Mouse (Mus musculus): ENCODE measurements around the gene Cux2. TPM values are rescaled to one million over a fixed set of nuclear protein-coding genes. Genes with fewer than 3 reads are reported as not detected.
A peak's percentile ranks its signal among the peaks of the same experiment; 100 is the strongest.

Cux2 gene
- polyA plus RNA-seq, 1 experiment: 6.4 TPM

DNA sequence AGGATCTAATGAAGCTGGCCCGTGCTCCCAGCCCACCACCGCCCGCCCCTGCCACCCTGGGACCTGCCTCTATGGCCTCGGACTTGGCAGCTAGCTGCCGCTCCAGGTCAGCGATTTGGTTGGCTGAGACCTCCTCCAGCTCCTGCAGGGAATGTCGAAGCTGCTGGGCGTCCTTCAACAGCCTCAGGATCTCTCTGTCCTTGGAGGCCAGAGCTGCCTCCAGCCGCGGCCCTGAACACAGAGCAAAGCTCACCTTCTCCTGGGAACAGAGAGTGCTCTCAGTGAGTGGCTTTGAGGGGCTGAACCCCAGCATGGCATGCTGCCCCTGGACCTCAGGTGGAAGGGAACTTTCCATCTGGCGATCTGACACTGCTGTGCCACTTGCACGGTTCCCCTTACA is 173.0 kb downstream of the Cux2 start:
- no peak overlapping the region for H3K4me3 ChIP-seq (replicated peaks; ENCODE audit: extremely low read depth, low read depth, low read length)
- no peaks in the 10 kb centered on the region for H3K4me1 ChIP-seq (ENCODE audit: control insufficient read depth, insufficient read depth, low read length)
- TF ChIP-seq POLR2A (IDR thresholded peaks at IDR 0.05; ENCODE audit: borderline replicate concordance, extremely low read depth, low read depth, low read length) (no peak), CTCF (IDR thresholded peaks at IDR 0.05; ENCODE audit: insufficient read depth, low read length) (no peak)
- 80% methylated on average over 12 of the region's 12 CpGs for WGBS
- DNase-seq: no peak

DNA sequence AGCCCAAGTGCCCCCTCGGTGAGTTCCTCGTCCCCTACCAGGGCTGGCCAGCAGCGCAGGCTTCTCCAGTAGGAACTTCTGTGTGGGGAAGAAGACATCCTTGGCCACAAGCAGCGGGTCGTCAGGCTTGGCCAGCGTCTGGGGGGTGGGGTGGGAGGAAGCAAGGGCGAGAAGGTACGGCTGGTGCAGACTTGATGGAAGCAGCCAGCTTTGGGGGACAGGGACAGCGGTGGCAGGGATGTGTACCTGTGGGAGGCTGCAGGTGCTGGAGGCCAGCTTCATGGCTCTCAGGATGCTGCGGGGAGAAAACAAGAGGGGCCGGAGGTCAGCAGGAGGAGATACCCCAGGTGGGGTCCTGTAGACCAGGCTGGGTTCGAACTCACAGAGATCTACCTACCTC is 174.9 kb downstream of the Cux2 start:
- no peak for TF ChIP-seq POLR2A (IDR thresholded peaks at IDR 0.05; ENCODE audit: borderline replicate concordance, extremely low read depth, low read depth, low read length)
- H3K4me1 ChIP-seq (ENCODE audit: control insufficient read depth, insufficient read depth, low read length): no peaks in the 10 kb centered on the region
- no peak for DNase-seq
- H3K4me3 ChIP-seq (replicated peaks; ENCODE audit: extremely low read depth, low read depth, low read length): no peak overlapping the region
- WGBS: 91% methylated on average over 12 of the region's 12 CpGs

DNA sequence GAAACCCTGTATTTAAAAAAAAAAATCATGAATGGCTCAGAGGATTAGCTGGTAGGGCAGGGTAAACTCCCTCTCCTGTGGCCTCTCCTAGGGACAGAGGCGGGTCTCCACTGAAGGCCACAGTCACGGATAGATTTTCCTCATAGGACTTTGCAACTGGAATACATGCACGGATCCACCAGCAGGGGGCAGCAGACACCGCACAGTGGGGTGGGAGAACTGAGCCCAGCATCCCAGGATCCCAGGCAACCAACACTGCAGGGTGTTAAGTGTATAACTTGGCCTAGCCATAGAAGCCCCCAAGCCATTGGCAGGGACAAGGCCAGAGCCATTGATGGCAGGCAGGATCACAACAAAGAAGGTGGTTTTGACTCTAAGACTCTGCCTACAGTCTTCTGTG is 177.7 kb downstream of the Cux2 start:
- DNase-seq: peak; percentile 82
- WGBS: 18% methylated on average over 4 of the region's 4 CpGs
- Histone ChIP-seq H3K4me3 (replicated peaks; ENCODE audit: extremely low read depth, low read depth, low read length) (no peak overlapping the region), H3K4me1 (ENCODE audit: control insufficient read depth, insufficient read depth, low read length) (no peaks in the 10 kb centered on the region)
- TF ChIP-seq POLR2A (IDR thresholded peaks at IDR 0.05; ENCODE audit: borderline replicate concordance, extremely low read depth, low read depth, low read length) (no peak), CTCF (IDR thresholded peaks at IDR 0.05; ENCODE audit: insufficient read depth, low read length) (peak; percentile 94)

DNA sequence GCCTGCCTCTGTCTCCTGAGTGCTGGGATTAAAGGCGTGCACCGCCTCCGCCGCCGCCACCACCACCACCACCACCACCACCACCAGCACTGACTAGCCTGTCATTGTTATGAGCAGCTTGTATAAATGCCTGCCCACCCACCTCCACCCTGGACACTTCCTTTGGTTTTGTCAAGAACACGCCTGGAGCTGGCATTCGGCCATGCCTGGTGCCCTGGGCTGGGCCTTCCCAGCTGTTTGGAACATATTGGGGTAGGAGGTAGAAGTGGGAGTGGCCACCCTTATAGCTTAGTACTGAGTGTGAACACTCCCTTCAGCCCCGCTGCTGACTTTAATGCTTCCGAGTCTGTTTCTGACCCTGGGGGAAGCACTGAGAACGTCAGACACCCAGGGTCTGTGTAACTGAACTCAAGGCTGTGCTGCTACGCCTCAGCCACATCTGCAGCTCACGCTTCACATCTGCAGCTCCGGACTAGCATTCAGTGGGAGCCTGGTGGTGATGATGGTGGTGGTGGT is 178.3 kb downstream of the Cux2 start:
- 55% methylated on average over 13 of the region's 13 CpGs for WGBS
- Histone ChIP-seq H3K4me1 (ENCODE audit: control insufficient read depth, insufficient read depth, low read length) (no peaks in the 10 kb centered on the region), H3K4me3 (replicated peaks; ENCODE audit: extremely low read depth, low read depth, low read length) (no peak overlapping the region)
- DNase-seq: no peak
- TF ChIP-seq CTCF (IDR thresholded peaks at IDR 0.05; ENCODE audit: insufficient read depth, low read length) (no peak), POLR2A (IDR thresholded peaks at IDR 0.05; ENCODE audit: borderline replicate concordance, extremely low read depth, low read depth, low read length) (no peak)

DNA sequence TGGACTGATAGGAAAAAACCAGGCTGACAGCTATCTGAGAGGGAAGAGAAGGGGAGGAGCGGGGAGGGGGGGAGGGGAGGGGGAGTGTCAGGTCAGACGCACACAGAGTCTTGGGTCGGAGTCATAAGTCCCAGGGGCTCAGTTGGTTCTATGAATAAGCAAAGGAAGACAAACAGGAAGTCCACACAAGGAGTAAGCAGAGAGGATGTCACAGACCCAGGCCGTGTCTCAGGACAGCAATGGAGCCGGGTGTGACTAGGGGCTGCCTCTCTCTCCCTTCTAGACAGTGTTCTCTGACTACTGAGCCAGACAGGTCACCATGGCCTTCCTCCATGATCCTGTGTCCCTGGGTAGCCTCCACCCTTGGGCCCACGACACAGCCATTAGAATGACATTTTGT is 179.1 kb downstream of the Cux2 start:
- no peak for DNase-seq
- no peak overlapping the region for H3K4me3 ChIP-seq (replicated peaks; ENCODE audit: extremely low read depth, low read depth, low read length)
- WGBS: 49% methylated on average over 6 of the region's 6 CpGs
- H3K4me1 ChIP-seq (ENCODE audit: control insufficient read depth, insufficient read depth, low read length): no peaks in the 10 kb centered on the region
- no peak for TF ChIP-seq POLR2A (IDR thresholded peaks at IDR 0.05; ENCODE audit: borderline replicate concordance, extremely low read depth, low read depth, low read length)
- TF ChIP-seq CTCF (IDR thresholded peaks at IDR 0.05; ENCODE audit: insufficient read depth, low read length): no peak

DNA sequence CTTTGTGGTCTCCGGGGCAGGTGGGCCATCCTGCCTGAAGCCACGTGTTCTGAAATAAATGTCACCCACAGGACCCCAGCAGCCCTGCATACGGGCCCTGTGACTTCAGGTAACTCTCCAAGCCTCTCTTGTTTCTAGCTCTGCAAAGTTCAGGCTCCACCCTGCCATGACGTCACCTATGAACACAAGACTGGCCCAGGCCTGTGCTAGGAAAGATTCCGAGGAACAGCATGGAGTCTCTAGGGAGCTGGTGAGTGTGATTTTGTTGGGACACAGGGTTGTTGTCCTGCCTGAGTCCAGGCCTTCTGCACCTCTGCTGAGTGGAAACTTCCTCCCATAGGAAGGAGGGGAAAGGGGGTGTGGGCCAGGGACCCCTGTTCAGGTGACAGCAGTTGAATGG is 181.9 kb downstream of the Cux2 start:
- WGBS: 69% methylated on average over 5 of the region's 5 CpGs
- TF ChIP-seq POLR2A (IDR thresholded peaks at IDR 0.05; ENCODE audit: borderline replicate concordance, extremely low read depth, low read depth, low read length) (no peak), CTCF (IDR thresholded peaks at IDR 0.05; ENCODE audit: insufficient read depth, low read length) (no peak)
- H3K4me3 ChIP-seq (replicated peaks; ENCODE audit: extremely low read depth, low read depth, low read length): no peak overlapping the region
- H3K4me1 ChIP-seq (ENCODE audit: control insufficient read depth, insufficient read depth, low read length): no peaks in the 10 kb centered on the region
- no peak for DNase-seq

DNA sequence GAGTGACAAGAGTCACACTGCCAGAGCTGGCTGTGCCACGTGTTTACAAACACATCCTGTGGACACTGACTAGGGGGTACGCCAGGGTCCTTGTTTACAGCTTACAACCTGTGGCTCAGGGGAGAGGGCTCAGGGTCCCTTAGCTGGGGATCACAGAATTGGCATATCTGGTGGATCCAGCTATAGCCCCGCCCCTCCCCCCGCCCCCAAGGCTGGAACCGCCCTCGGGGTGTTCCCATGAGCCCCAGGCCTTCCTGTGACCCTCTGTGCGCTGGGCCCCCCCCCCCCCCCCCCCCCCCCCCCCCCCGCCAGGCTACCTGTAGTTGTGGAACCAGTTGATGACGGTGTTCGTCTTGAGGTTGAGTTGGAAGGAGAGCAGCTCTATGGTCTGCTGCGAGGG is 185.6 kb downstream of the Cux2 start:
- no peaks in the 10 kb centered on the region for H3K4me1 ChIP-seq (ENCODE audit: control insufficient read depth, insufficient read depth, low read length)
- H3K4me3 ChIP-seq (replicated peaks; ENCODE audit: extremely low read depth, low read depth, low read length): no peak overlapping the region
- TF ChIP-seq POLR2A (IDR thresholded peaks at IDR 0.05; ENCODE audit: borderline replicate concordance, extremely low read depth, low read depth, low read length): no peak
- no peak for TF ChIP-seq CTCF (IDR thresholded peaks at IDR 0.05; ENCODE audit: insufficient read depth, low read length)
- WGBS: 11% methylated on average over 8 of the region's 11 CpGs
- no peak for DNase-seq

DNA sequence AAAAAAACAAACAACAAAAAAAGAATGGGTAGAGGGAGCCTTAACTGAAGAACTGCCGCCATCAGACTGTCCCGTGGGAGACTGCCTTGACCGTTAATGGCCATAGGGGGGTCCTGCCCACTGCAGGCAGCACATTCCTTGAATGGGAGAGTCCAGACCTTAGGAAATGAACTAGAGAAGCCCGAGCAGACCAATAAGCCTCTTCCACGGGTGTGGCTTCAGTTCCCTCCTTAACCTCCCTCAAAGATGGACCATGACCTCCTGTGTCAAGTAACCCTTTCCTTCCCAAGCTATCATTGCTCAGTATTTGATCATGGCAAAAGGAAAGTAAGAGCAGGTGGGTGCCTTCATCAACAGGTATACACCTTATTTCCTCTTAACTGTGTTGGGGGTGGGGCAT is 187.9 kb downstream of the Cux2 start:
- H3K4me1 ChIP-seq (ENCODE audit: control insufficient read depth, insufficient read depth, low read length): no peaks in the 10 kb centered on the region
- no peak overlapping the region for H3K4me3 ChIP-seq (replicated peaks; ENCODE audit: extremely low read depth, low read depth, low read length)
- no peak for TF ChIP-seq POLR2A (IDR thresholded peaks at IDR 0.05; ENCODE audit: borderline replicate concordance, extremely low read depth, low read depth, low read length)
- no peak for TF ChIP-seq CTCF (IDR thresholded peaks at IDR 0.05; ENCODE audit: insufficient read depth, low read length)
- DNase-seq: no peak
- 40% methylated on average over 5 of the region's 5 CpGs for WGBS

DNA sequence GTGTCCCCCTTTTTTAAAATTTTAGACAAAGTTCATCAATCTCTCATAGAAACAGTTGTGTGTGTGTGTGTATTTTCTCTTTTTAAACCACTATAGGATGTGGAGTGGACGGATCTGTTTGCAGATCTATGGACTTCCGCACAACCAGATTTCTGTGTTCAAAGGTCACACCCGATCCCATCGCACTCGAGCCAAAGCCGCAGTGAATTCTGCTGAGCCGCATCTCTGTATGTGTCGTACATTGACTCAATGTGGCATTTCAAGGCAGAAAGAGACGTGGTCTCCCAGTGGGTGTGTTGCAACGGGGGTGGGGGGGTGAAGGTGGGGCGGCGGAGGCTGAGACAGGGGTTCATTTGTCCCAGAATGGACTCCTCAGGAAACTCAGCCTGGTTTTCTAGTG is 191.5 kb downstream of the Cux2 start:
- Histone ChIP-seq H3K4me3 (replicated peaks; ENCODE audit: extremely low read depth, low read depth, low read length) (no peak overlapping the region), H3K4me1 (ENCODE audit: control insufficient read depth, insufficient read depth, low read length) (peaks cover 2% of the 10 kb centered on the region; the same call in 1 of the 2 replicates)
- DNase-seq: no peak
- TF ChIP-seq POLR2A (IDR thresholded peaks at IDR 0.05; ENCODE audit: borderline replicate concordance, extremely low read depth, low read depth, low read length) (no peak), CTCF (IDR thresholded peaks at IDR 0.05; ENCODE audit: insufficient read depth, low read length) (no peak)
- WGBS: 75% methylated on average over 12 of the region's 12 CpGs

DNA sequence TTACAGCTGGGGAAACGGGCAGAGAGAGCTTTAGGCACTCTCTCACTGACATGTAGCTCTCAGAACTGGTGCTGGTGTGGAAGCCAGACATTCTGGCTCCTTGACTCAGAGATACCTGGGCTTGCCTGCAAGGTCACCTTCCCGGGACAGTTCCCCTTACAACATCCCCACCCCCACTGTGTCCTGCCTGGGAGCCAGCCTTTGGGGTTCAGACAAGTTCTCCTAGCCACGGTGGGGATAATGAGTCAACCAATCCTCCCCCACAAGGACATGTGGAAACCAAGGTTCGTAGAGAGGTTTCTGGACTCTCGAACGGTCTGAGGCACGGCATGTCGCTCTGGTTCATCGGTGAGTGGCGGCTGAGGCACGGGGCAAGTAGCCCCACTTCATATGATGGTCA is 193.2 kb downstream of the Cux2 start:
- 77% methylated on average over 11 of the region's 11 CpGs for WGBS
- peaks cover 6% of the 10 kb centered on the region; the same call in 1 of the 2 replicates for H3K4me1 ChIP-seq (ENCODE audit: control insufficient read depth, insufficient read depth, low read length)

More for the DNA sequence above, 193.2 kb downstream of the Cux2 start:
- DNase-seq: no peak
- H3K4me3 ChIP-seq (replicated peaks; ENCODE audit: extremely low read depth, low read depth, low read length): no peak overlapping the region
- no peak for TF ChIP-seq POLR2A (IDR thresholded peaks at IDR 0.05; ENCODE audit: borderline replicate concordance, extremely low read depth, low read depth, low read length)
- TF ChIP-seq CTCF (IDR thresholded peaks at IDR 0.05; ENCODE audit: insufficient read depth, low read length): no peak
